Mouse (Mus musculus) NIH3T3 (cell line): ENCODE results near the gene Gemin6.
A peak's percentile ranks its signal among the peaks of the same experiment; 100 is the strongest.
"Not testable (repeated sequence)": the region's sequence is repeated elsewhere in the genome, so short reads cannot be mapped to it uniquely, and the experiment has no call there.

ENCODE experiments used
- DNase-seq: peaks from one replicate; pipeline ENCODE4 v3.0.0-alpha.2; 2012; ENCODE audit warnings: low read depth

The Gemin6 gene

GRCm38 (mm10) chr17:80224326-80225116, at the start of gene Gemin6:
Gene Gemin6, plus strand, starts transcription at chr17:80224441.
- peak; percentile 92 for DNase-seq

GRCm38 (mm10) chr17:80174699-80175385, 49.4 kb upstream of the Gemin6 start:
- DNase-seq: no peak

GRCm38 (mm10) chr17:80175386-80175739, 48.9 kb upstream of the Gemin6 start:
- no peak for DNase-seq

- DNase-seq: no peak
These were observed 48.3 kb upstream of the Gemin6 start for GRCm38 (mm10) chr17:80175966-80176365.

GRCm38 (mm10) chr17:80178846-80179245, 45.4 kb upstream of the Gemin6 start:
- peak; percentile 24 for DNase-seq

- peak; percentile 89 for DNase-seq
These were observed 44.3 kb upstream of the Gemin6 start for GRCm38 (mm10) chr17:80179959-80180358.

GRCm38 (mm10) chr17:80180468-80180867, 43.8 kb upstream of the Gemin6 start:
- DNase-seq: no peak

GRCm38 (mm10) chr17:80183615-80184014, 40.6 kb upstream of the Gemin6 start:
- no peak for DNase-seq

GRCm38 (mm10) chr17:80193075-80193474, 31.2 kb upstream of the Gemin6 start:
- DNase-seq: peak; percentile 78

GRCm38 (mm10) chr17:80199160-80199778, 25.0 kb upstream of the Gemin6 start:
- DNase-seq: no peak

- no peak for DNase-seq
These were observed 18.6 kb upstream of the Gemin6 start for GRCm38 (mm10) chr17:80205657-80206056.

GRCm38 (mm10) chr17:80206301-80206670, 18.0 kb upstream of the Gemin6 start:
- no peak for DNase-seq

- peak; percentile 99 for DNase-seq
These were observed 17.3 kb upstream of the Gemin6 start, which contains the start of the genes Srsf7 and Ttc39d for GRCm38 (mm10) chr17:80206671-80207581. Gene Srsf7, minus strand, starts transcription at chr17:80207307. Gene Ttc39d, plus strand, starts transcription at chr17:80207460.

GRCm38 (mm10) chr17:80213998-80214397, 10.2 kb upstream of the Gemin6 start:
- DNase-seq: not testable (repeated sequence)

GRCm38 (mm10) chr17:80220131-80220530, 4.1 kb upstream of the Gemin6 start:
- DNase-seq: no peak

- no peak for DNase-seq
These were observed 3.0 kb upstream of the Gemin6 start for GRCm38 (mm10) chr17:80221202-80221601.

GRCm38 (mm10) chr17:80221890-80222628, 2.2 kb upstream of the Gemin6 start:
- peak; percentile 20 for DNase-seq

- no peak for DNase-seq
These were observed 412 bp upstream of the Gemin6 start for GRCm38 (mm10) chr17:80223829-80224228.

GRCm38 (mm10) chr17:80225142-80225541, 901 bp downstream of the Gemin6 start:
- DNase-seq: not testable (repeated sequence)

GRCm38 (mm10) chr17:80229396-80229795, 5.2 kb downstream of the Gemin6 start:
- DNase-seq: no peak

GRCm38 (mm10) chr17:80233844-80234243, 9.6 kb downstream of the Gemin6 start:
- DNase-seq: no peak
